Mouse (Mus musculus): ENCODE measurements at regions not wholly inside any gene's neighbourhood (a gene's known extent, or its start where the extent isn't known, plus 50 kb on each side); places are given as distances from the start of the nearest gene placed in this dataset.

DNA sequence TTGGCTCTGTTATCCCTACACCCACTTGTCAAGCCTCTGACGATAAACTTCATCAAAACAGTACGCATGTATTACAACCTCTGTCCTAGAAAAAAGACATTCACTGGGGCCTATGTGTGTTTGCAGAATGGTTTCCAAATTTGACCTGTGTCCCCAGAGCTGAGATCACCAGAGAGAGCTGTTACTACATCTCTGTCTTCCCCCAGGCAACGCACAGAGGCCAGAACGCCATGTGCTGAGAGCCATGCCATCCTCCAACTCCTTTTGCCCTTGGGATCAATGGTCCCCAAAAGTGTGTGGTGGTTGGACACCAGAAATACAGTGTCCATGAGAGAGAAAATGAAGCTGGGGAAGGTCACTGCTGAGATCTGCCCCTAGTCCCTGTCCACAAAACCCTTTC, 137.1 kb downstream of the Tomm20 start:
- no peak for DNase-seq (ENCODE audit: low spot score)

DNA sequence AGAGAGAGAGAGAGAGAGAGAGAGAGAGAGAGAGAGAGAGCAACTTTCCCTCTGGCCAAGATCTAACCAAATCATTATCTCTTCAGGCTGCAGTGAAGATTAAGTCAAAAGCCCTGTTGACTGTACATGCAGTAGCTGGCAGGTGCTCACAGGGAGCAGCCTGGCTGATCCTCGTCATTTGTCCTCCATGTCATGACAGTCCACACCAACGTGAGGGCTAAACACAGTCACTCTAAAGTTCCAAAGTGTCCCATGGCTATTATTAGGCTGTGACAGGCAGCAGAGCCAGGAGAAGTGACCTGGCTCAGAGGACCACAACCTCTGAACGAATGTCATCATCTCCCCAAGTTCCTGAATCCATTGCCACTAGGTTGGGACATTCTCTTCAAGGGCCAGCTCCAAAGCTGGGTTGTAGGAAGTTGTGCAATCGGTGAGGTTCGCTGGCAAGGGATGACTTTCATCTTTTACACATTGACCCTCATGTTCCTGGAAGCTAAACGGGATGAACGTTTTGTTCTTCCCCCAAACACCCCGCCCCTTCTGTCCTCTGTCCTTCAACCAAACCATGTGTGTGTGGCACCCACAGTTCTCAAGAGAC, 138.4 kb downstream of the Tomm20 start:
- DNase-seq (ENCODE audit: low spot score) = no peak

GRCm38 (mm10) chr8:126806591-126806990, 139.1 kb downstream of the Tomm20 start:
- no peak for DNase-seq (ENCODE audit: low spot score)

DNA sequence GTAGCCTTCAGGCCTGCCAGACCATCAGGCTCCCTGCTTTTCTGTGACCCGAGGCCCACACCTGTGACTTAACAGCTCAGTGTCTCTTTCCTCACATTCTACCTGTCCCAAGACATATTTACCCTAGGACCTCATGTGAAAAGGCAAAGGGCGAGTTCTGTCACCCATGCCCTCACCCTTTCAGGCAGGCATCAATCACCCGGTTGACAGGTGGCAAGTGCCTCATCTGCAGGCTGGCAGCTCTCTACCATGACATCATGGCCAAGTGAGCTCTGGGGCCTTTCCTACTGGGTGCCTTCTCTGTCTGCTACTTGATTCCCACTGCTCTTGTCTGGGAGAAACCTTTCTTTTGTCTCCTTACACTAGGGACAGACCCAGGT, 139.5 kb downstream of the Tomm20 start:
- DNase-seq (ENCODE audit: low spot score) = no peak

DNA sequence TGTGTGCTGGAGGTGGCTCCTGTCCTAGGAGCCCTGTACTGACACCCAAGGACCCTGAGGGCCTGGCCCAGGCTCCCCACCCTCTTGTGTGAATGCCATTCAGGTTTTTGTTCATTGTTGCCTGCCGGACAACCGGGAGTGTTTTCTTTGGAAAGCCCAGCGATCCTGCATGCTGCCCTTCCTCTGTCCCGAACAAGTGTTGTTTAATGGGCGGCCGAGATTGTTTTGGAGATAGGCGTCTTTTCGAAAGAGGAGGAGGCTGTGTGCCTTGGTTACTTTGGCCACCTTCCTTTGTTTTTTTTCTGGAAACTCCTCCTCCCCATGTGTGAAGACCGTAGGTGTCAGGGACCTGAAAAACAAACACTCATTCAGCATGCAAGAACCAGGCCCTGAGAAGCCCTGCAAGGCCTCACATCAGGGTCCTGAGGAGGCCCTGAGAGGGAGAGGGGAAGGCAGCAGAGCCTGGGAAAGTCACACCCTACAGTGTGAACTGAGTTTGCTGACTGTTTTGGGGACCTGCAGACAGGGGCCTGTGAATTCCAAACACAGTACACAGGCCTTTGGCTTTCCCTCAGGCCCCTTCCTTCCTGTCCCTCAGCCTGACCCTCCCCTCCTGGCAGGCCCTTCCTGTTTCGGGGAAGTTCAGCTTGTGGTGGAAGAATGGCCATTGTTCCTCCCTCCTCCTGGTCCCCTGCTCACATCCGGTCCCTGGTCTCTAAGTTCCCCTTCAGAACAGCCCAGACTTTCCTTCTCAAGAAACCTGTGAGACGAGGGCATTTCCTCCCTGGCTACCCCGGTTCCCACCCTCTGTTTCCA, 140.1 kb downstream of the Tomm20 start:
- DNase-seq (ENCODE audit: low spot score) = no peak

DNA sequence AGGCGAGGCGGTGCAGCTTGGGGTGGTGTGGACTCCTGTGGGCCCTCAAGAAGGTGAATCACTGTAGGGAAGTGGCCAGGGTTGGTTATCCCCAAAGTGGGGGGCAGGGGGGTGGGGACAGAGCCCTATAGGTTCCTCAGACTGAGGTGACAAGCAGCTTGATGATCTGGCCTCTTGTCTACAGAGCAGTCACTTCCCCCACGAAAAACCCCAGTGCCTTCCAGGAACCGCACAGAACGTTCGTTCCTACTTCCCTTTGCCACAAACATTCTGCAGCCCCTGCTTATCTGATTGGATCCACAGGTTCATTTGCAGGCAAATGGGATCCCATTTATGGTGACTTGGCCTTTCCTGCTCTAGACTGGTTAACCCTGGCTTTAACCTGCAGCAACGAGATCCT, 141.5 kb downstream of the Tomm20 start:
- DNase-seq (ENCODE audit: low spot score) = no peak

DNA sequence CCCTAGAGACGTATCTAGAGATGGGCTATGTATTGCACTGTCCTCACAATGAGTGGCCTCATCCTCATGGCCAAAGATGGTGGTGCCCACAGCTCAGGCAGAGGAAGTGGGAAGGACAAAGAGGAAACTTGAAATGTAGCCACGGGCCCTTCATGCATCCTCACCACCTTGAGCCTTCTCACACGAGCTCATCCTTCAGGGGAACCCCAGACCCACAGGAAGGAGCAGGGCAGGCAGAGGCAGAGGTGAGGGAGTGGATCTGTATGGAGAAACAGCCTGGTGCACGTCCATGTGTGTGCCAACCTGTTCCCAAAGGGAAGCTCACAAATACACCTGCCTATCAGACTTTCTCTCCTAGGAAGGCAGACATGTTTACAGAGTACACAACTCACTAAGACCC, 143.0 kb downstream of the Tomm20 start:
- DNase-seq (ENCODE audit: low spot score) = no peak

DNA sequence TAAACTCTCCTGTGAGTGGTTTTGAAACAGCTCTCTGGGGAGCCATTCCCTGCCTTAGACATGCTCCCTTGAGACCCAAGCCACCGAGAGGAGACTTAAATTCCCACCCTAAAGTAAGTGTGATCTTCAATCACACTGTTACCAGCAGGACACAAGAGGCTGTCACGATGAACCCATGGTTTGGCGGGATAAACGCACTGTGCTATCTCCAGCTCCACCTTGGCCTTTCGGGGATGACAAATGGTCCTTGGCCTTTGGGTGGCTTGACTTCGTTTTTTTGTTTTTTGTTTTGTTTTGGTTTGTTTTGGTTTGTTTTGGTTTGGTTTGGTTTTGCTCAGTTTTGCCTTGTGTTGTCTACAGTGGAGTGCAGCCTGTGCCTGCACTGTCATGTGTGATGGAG, 144.7 kb downstream of the Tomm20 start:
- DNase-seq (ENCODE audit: low spot score) = no peak

DNA sequence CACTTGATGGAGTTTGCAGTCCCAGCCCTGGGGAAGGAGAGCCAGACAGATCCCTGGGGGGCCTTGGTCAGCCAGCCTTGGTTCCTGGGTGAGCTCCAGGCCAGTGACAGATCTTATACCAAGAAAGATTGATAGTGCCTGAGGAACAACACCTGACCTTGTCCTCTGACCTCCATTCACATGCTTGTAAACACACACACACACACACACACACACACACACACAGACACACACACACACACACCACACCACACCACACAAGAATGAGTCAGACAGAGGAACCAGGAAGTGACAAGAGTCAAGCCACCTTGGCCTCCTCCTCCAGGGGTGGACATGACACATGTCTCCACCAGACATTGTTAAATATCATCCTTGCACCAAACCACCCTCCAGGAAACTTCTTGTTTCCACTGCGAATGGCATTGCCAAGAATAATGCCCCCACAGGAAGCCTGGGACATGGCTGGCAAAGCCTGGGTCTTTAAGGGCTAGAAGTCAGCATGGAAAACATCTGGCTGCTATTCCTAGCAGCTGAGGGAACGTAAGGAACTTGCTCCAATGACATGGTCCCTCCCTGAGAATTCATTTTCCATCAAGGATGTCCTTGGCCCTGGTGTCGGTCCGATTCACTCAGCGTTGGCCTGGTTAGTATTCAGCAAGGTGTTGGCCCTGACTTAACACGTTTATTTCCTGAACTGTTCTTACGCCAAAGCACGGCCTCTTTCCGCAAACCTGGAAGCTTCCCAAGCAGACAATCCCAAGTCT, 147.9 kb downstream of the Tomm20 start:
- DNase-seq (ENCODE audit: low spot score) = no peak

DNA sequence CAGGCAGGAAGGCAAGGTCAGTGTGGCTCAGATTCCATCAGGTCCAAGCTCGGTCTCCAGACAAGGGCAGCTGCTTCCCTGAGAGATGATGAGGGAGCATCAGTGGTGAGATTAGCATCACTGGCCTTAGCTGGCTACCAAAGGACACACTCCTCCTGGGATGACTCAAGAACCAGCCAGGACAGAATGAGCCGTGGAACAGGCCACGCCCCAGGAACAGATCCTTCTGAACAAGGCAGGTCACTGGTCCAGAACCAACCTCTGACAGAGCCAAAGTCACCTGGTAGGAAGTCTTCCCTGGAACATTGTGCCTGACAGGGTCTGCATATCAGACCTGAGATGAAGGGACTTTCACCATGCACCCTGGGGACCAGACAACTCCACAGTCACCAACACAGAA, 152.0 kb downstream of the Tomm20 start:
- DNase-seq (ENCODE audit: low spot score) = no peak

DNA sequence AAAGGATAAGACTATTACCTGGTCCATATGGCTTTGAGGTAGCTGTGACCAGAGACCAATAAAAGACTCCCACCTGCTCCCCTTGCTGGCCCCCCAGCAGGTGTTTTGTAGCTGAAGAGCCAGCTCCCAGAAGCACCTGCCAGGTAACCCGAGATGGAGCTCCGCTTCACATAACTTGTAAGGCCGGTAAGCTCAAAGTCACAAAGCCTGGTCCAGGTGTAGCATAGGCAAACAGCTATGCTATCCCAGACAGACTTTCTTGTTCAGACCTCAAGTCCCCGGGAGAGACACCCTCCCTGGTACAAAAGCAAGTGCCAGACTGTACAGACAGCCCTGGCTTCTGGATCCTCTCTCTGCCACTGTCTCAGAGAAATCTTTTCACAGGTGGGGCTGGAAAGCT, 154.6 kb downstream of the Tomm20 start:
- no peak for DNase-seq (ENCODE audit: low spot score)

DNA sequence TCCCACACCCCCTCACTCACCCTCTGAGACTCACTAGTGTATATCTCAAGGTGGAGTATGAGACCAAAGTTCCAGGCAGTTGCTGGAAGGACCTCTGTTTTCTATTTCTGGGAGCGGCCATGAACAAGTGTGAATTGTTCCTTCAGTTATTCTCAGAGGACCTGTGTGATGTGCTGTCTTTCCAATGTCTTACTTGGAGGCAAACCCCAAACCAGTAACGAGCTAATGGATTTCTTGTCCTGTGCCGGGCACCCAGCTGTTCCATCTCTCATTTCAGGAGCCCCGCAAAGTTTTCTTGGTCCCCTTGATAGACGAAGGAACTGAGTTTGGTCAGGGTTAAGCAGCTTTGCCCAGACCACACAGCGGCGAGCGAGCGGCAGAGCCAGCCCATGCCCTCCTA, 155.4 kb downstream of the Tomm20 start:
- no peak for DNase-seq (ENCODE audit: low spot score)

- no peak for DNase-seq (ENCODE audit: low spot score)
Observed at GRCm38 (mm10) chr8:126789076-126789475, 156.6 kb downstream of the Tomm20 start.

GRCm38 (mm10) chr8:126788669-126789068, 157.0 kb downstream of the Tomm20 start:
- DNase-seq (ENCODE audit: low spot score) = no peak

DNA sequence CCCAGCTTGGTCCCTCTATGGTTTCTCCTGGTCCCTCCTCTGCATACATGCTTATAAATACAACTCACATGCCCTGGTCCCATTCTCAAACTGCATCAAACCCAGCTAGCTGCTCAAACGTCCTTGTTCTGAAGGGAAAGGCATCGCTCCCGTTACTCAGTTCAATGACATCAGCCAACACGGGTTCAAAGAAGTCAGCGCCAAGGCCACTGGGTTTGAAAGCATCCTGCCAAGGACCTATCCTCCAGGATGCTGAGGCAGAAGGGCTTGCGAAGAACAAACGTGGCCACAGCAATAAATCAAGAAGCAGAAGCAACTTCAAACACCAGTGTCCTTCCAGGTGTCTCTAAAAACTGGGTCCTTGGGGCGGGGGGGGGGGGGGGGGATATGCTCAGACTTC, 158.2 kb downstream of the Tomm20 start:
- no peak for DNase-seq (ENCODE audit: low spot score)

- DNase-seq (ENCODE audit: low spot score) = no peak
Observed at GRCm38 (mm10) chr8:126785211-126785610, 160.4 kb downstream of the Tomm20 start.

- no peak for DNase-seq (ENCODE audit: low spot score)
Observed at GRCm38 (mm10) chr8:126784604-126785003, 161.0 kb downstream of the Tomm20 start.

- no peak for DNase-seq (ENCODE audit: low spot score)
Observed at GRCm38 (mm10) chr8:126783703-126784440, 161.8 kb downstream of the Tomm20 start.

GRCm38 (mm10) chr8:126778673-126779072, 167.0 kb downstream of the Tomm20 start:
- DNase-seq (ENCODE audit: low spot score) = no peak

DNA sequence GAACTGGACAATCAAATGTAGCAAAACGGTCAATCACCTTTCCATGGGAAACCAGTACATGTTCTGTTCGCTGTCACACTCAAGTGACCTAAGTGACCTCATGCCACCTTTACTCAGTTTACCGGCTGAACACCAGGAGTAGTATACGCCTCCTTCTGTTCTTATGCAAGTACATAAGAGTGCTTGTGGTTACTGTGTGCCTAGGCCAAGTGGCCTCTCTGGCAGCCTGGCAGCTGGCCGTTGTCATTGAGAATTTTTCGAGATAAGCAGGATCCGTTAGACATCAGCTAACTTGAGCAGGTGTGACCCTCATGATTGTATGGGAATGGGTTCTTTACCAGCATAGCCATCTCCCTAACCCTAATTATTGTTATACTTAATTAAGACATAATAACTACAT, 167.5 kb downstream of the Tomm20 start:
- DNase-seq (ENCODE audit: low spot score) = no peak

- no peak for DNase-seq (ENCODE audit: low spot score)
Observed at GRCm38 (mm10) chr8:126776605-126777469, 168.8 kb downstream of the Tomm20 start.
